Mouse (Mus musculus): ENCODE data around the gene Mrgpra6. TPM values are rescaled to one million over a fixed set of nuclear protein-coding genes. Genes with fewer than 3 reads are reported as not detected.

Gene Mrgpra6
- total and polyA plus RNA-seq, 3 experiments: not detected

DNA sequence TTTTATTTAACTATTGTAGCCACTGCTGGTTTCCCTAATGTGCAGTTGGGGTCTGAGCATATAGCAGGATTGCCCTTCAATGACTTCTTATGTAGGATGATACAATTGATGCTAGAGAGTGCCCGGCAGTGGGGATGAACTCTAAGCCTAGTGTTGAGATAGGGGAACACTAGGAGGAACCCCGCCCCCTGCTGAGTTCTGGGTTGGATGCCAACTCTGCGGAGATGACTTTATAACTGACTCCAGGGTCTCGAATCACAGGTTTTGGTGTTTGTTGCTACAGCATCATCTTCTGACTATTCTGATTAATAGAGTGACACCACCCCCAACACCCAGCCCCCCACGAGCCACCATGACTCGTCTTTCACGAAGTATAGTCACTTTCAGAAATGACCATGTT lies 56.4 kb downstream of the Mrgpra6 start:
- DNase-seq (ENCODE audit: low spot score): no peak
- H3K4me3 ChIP-seq (ENCODE audit: low read depth, low read length): no peak overlapping the region
- no peak for ATAC-seq (ENCODE audit: extremely low read depth, insufficient number of reproducible peaks, low FRiP score, poor library complexity, severe bottlenecking)
- H3K27me3 ChIP-seq (ENCODE audit: insufficient read depth, low read length): no peaks in the 10 kb centered on the region
- H3K36me3 ChIP-seq (replicated peaks): no peaks in the 10 kb centered on the region
- H3K4me1 ChIP-seq (ENCODE audit: insufficient read depth, low read depth, low read length): no peaks in the 10 kb centered on the region
- no peaks in the 10 kb centered on the region for H3K9me3 ChIP-seq (replicated peaks)
- TF ChIP-seq CTCF (IDR thresholded peaks at IDR 0.05; ENCODE audit: low read depth, low read length) (no peak), GATA1 (IDR thresholded peaks at IDR 0.05; ENCODE audit: borderline replicate concordance, low read length) (no peak), GATA2 (IDR thresholded peaks at IDR 0.05; ENCODE audit: borderline replicate concordance, low read depth, low read length) (no peak), POLR2AphosphoS5 (IDR thresholded peaks at IDR 0.05; ENCODE audit: insufficient replicate concordance, low read depth, low read length) (no peak), TAL1 (conservative IDR thresholded peaks at IDR 0.05; ENCODE audit: low read depth, low read length) (no peak)

DNA sequence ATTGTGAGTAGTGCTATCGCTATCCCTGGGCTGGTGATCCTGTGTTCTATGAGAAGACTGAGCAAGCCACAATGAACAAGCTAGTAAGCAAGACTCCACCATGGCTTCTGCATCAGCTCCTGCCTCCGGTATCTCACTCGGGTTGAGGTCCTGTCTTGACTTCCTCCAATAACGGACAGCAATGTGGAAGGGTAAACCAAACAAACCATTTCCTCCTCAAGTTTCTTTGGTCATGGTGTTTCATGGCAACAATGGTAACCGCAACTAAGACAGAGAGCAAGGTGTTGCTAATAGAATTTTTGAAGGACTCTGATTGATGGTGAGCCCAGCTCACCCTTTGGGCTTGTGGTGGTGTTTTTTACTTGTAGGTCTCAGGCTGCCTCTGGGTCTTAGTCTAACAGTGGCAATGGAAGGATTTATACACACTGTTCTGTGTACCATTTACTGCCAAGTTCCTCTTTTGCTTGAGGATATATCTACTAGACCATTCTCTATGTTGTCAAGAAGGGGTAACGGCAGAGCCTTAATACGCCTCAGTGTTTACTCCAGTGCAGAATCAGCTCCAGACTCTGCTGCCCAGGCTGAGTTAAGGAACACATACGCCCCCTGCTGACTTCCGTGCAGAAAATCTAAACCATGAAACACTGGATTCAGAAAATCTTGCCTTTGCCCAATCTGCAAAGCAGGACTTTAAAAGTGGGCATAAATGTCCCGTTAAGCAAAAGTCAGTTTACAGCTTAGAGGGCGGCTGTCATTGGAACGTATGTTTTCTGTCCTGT lies 58.5 kb downstream of the Mrgpra6 start:
- no peak for ATAC-seq (ENCODE audit: extremely low read depth, insufficient number of reproducible peaks, low FRiP score, poor library complexity, severe bottlenecking)
- H3K27me3 ChIP-seq (ENCODE audit: insufficient read depth, low read length): no peaks in the 10 kb centered on the region
- no peak for DNase-seq (ENCODE audit: low spot score)

DNA sequence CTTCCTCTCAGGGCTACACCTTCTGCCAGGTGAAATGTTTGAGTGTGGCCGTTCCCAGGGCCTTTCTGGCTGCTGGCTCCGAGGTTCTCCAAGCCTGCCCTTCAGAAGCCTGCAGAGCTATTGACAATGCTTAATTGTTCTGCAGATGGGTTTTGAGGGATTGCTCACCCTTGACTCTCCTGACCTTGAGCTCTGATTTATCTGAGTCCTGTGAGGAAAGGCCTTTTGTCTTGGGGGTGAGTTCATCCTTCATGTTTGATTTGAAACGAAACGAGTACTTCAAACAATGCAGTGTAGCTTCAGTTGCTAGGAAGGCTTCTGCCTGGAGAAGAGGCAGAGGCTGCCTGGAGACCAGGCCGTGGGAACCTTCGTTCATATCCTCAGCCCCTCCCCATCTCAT lies 60.4 kb downstream of the Mrgpra6 start:
- no peak overlapping the region for H3K4me3 ChIP-seq (ENCODE audit: low read depth, low read length)
- no peaks in the 10 kb centered on the region for H3K4me1 ChIP-seq (ENCODE audit: insufficient read depth, low read depth, low read length)
- no peak for TF ChIP-seq TAL1 (conservative IDR thresholded peaks at IDR 0.05; ENCODE audit: low read depth, low read length)
- no peak for TF ChIP-seq CTCF (IDR thresholded peaks at IDR 0.05; ENCODE audit: low read depth, low read length)
- no peak for TF ChIP-seq GATA2 (IDR thresholded peaks at IDR 0.05; ENCODE audit: borderline replicate concordance, low read depth, low read length)
- no peak for TF ChIP-seq GATA1 (IDR thresholded peaks at IDR 0.05; ENCODE audit: borderline replicate concordance, low read length)
- no peak for TF ChIP-seq POLR2AphosphoS5 (IDR thresholded peaks at IDR 0.05; ENCODE audit: insufficient replicate concordance, low read depth, low read length)
- ATAC-seq (ENCODE audit: extremely low read depth, insufficient number of reproducible peaks, low FRiP score, poor library complexity, severe bottlenecking) (no peak), DNase-seq (ENCODE audit: low spot score) (no peak)
- H3K27me3 ChIP-seq (ENCODE audit: insufficient read depth, low read length): no peaks in the 10 kb centered on the region
- H3K36me3 ChIP-seq (replicated peaks): no peaks in the 10 kb centered on the region
- H3K9me3 ChIP-seq (replicated peaks): no peaks in the 10 kb centered on the region

More for the DNA sequence above, 58.5 kb downstream of the Mrgpra6 start:
- Histone ChIP-seq H3K9me3 (replicated peaks) (no peaks in the 10 kb centered on the region), H3K4me3 (ENCODE audit: low read depth, low read length) (no peak overlapping the region), H3K36me3 (replicated peaks) (no peaks in the 10 kb centered on the region), H3K4me1 (ENCODE audit: insufficient read depth, low read depth, low read length) (no peaks in the 10 kb centered on the region)
- TF ChIP-seq CTCF (IDR thresholded peaks at IDR 0.05; ENCODE audit: low read depth, low read length) (no peak), TAL1 (conservative IDR thresholded peaks at IDR 0.05; ENCODE audit: low read depth, low read length) (no peak), GATA1 (IDR thresholded peaks at IDR 0.05; ENCODE audit: borderline replicate concordance, low read length) (no peak), POLR2AphosphoS5 (IDR thresholded peaks at IDR 0.05; ENCODE audit: insufficient replicate concordance, low read depth, low read length) (no peak), GATA2 (IDR thresholded peaks at IDR 0.05; ENCODE audit: borderline replicate concordance, low read depth, low read length) (no peak)

DNA sequence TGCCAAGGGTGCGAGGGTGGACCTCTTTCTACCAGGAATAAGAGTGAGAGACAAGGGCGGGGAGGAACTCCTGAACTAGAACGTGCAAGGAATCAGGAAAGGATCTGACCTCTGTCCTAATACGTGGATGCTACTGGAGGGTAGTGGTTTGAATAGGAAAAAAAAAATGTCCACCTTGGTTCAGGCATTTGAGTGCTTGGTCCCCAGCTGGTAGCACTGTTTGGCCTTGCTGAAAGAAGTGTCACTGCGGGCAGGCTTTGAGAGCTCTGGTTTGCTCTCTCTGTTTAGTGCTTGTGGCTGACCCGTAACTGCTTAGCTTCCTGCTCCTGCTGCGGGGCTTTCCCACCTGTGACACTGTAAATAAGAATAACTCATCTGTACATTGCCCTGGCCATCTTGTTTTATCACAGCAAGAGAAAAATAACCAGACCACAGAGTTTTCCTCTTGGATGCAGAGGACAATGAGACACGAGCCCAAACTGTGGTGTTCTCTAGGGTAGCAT lies 64.8 kb downstream of the Mrgpra6 start:
- Histone ChIP-seq H3K9me3 (replicated peaks) (no peaks in the 10 kb centered on the region), H3K36me3 (replicated peaks) (no peaks in the 10 kb centered on the region), H3K27me3 (ENCODE audit: insufficient read depth, low read length) (peaks cover 1% of the 10 kb centered on the region; the same call in 1 of the 2 replicates), H3K4me1 (ENCODE audit: insufficient read depth, low read depth, low read length) (no peaks in the 10 kb centered on the region), H3K4me3 (ENCODE audit: low read depth, low read length) (no peak overlapping the region)
- TF ChIP-seq TAL1 (conservative IDR thresholded peaks at IDR 0.05; ENCODE audit: low read depth, low read length) (no peak), POLR2AphosphoS5 (IDR thresholded peaks at IDR 0.05; ENCODE audit: insufficient replicate concordance, low read depth, low read length) (no peak), GATA2 (IDR thresholded peaks at IDR 0.05; ENCODE audit: borderline replicate concordance, low read depth, low read length) (no peak), CTCF (IDR thresholded peaks at IDR 0.05; ENCODE audit: low read depth, low read length) (no peak), GATA1 (IDR thresholded peaks at IDR 0.05; ENCODE audit: borderline replicate concordance, low read length) (no peak)
- no peak for ATAC-seq (ENCODE audit: extremely low read depth, insufficient number of reproducible peaks, low FRiP score, poor library complexity, severe bottlenecking)
- DNase-seq (ENCODE audit: low spot score): no peak

Other genes with a start within 250 kb of the Mrgpra6 start
- 14.5 and 18.1 TPM in 2 replicates for gene Uevld, start 246.4 kb downstream of the Mrgpra6 start, total RNA-seq (2014; fragmentation: Nextera tagmentation)
- 8.1 and 8.6 TPM in 2 replicates for gene Uevld, start 246.4 kb downstream of the Mrgpra6 start, total RNA-seq (2017)
- 0.11 and 0.18 TPM in 2 replicates for gene Uevld, start 246.4 kb downstream of the Mrgpra6 start, polyA plus RNA-seq (2012)
- not detected in 2 replicates for gene Gm9999, start 221.3 kb downstream of the Mrgpra6 start, total RNA-seq (2014; fragmentation: Nextera tagmentation)
- gene Gm9999, start 221.3 kb downstream of the Mrgpra6 start, total RNA-seq (2017): 0.76 TPM in 1 of 2 replicates, not detected in the other
- gene Gm9999, start 221.3 kb downstream of the Mrgpra6 start, polyA plus RNA-seq (2012): not detected in 2 replicates
- gene Spty2d1, start 196.5 kb downstream of the Mrgpra6 start, total RNA-seq (2014; fragmentation: Nextera tagmentation): 36.4 and 41.9 TPM in 2 replicates
- gene Spty2d1, start 196.5 kb downstream of the Mrgpra6 start, total RNA-seq (2017): 22.2 and 24.4 TPM in 2 replicates
- 6.0 and 6.7 TPM in 2 replicates for gene Spty2d1, start 196.5 kb downstream of the Mrgpra6 start, polyA plus RNA-seq (2012)
- gene Tmem86a, start 154.3 kb downstream of the Mrgpra6 start, total RNA-seq (2014; fragmentation: Nextera tagmentation): 7.1 TPM in 1 of 2 replicates, not detected in the other
- gene Tmem86a, start 154.3 kb downstream of the Mrgpra6 start, total RNA-seq (2017): not detected in 2 replicates
- gene Tmem86a, start 154.3 kb downstream of the Mrgpra6 start, polyA plus RNA-seq (2012): 0.04 and 0.05 TPM in 2 replicates
- gene Ptpn5, start 71.2 kb downstream of the Mrgpra6 start, total RNA-seq (2014; fragmentation: Nextera tagmentation): not detected in 2 replicates
- 0.06 and 0.11 TPM in 2 replicates for gene Ptpn5, start 71.2 kb downstream of the Mrgpra6 start, total RNA-seq (2017)
- not detected in 2 replicates for gene Ptpn5, start 71.2 kb downstream of the Mrgpra6 start, polyA plus RNA-seq (2012)
- gene Mrgpra9, start 47.9 kb upstream of the Mrgpra6 start, total RNA-seq (2014; fragmentation: Nextera tagmentation): not detected in 2 replicates
- 0.46 TPM in 1 of 2 replicates, not detected in the other for gene Mrgpra9, start 47.9 kb upstream of the Mrgpra6 start, total RNA-seq (2017)
- gene Mrgpra9, start 47.9 kb upstream of the Mrgpra6 start, polyA plus RNA-seq (2012): not detected in 2 replicates
- gene Mrgpra1, start 149.3 kb upstream of the Mrgpra6 start, total RNA-seq (2014; fragmentation: Nextera tagmentation): not detected in 2 replicates
- 0.27 TPM in 1 of 2 replicates, not detected in the other for gene Mrgpra1, start 149.3 kb upstream of the Mrgpra6 start, total RNA-seq (2017)
- not detected in 2 replicates for gene Mrgpra1, start 149.3 kb upstream of the Mrgpra6 start, polyA plus RNA-seq (2012)
- gene Mrgpra2a, start 247.2 kb upstream of the Mrgpra6 start, total RNA-seq (2014; fragmentation: Nextera tagmentation): not detected in 2 replicates
- gene Mrgpra2a, start 247.2 kb upstream of the Mrgpra6 start, total RNA-seq (2017): not detected in 2 replicates
- gene Mrgpra2a, start 247.2 kb upstream of the Mrgpra6 start, polyA plus RNA-seq (2012): not detected in 2 replicates